8 mouse cellular contexts compared by ENCODE assay signal in genomic region chr11:98544890-98545677, GRCm38 (mm10). TPM values are rescaled to one million over a fixed set of nuclear protein-coding genes. Genes with fewer than 3 reads are reported as not detected.
A peak's percentile ranks its signal among the peaks of the same experiment; 100 is the strongest.
DNase-seq lines count a peak whose midpoint lies in the region; ATAC-seq and TF ChIP-seq lines count a peak whose summit lies in the region.

No protein-coding gene starts in this region.

- H3K27ac ChIP-seq in hindbrain, postnatal 0 days, result no peak overlapping the region
- no peak overlapping the region for H3K27ac ChIP-seq in neural tube, embryonic 13.5 days (replicated peaks)

- 5% methylated on average over 16 of the region's 16 CpGs for WGBS in lung, adult 2 months
- 4% methylated on average over 16 of the region's 16 CpGs for whole genome bisulfite sequencing in hindbrain, postnatal 0 days
- 2% methylated on average over 16 of the region's 16 CpGs for WGBS in neural tube, embryonic 13.5 days

- no peak for DNase-seq in lung, adult 2 months
- no peak for DNase-seq in lung, postnatal 25 days (ENCODE audit: low spot score)
- DNase-seq in embryo, embryonic 9.5 days (ENCODE audit: extremely low spot score), result peak; percentile 26
- DNase-seq in hindbrain, postnatal 0 days (ENCODE audit: low spot score), result no peak
- DNase-seq in kidney, adult 9 months, result no peak
- no peak for DNase-seq in ovary, postnatal 14 days (ENCODE audit: low spot score)

- no peak for ATAC-seq in hindbrain, postnatal 0 days
- ATAC-seq in neural tube, embryonic 13.5 days (ENCODE audit: low read depth), result no peak
- no peak for ATAC-seq in monocyte, adult 5-6 weeks (replicated peaks; ENCODE audit: insufficient number of reproducible peaks, low FRiP score, low TSS enrichment, poor library complexity, severe bottlenecking)

- TF ChIP-seq CTCF in lung, adult 2 months (IDR thresholded peaks at IDR 0.05; ENCODE audit: insufficient read depth, low read length), result no peak
- TF ChIP-seq CTCF in hindbrain, postnatal 0 days (IDR thresholded peaks at IDR 0.05; ENCODE audit: low read depth), result no peak

- no peaks in the 10 kb centered on the region for H3K36me3 ChIP-seq in hindbrain, postnatal 0 days (ENCODE audit: insufficient read depth, low read length)
- no peaks in the 10 kb centered on the region for H3K36me3 ChIP-seq in neural tube, embryonic 13.5 days

- no peak for TF ChIP-seq POLR2A in lung, adult 2 months (IDR thresholded peaks at IDR 0.05; ENCODE audit: borderline replicate concordance, extremely low read depth, low read depth, low read length)

- H3K4me2 ChIP-seq in hindbrain, postnatal 0 days (ENCODE audit: low read depth, low read length), result peak overlapping the region; percentile 79
- peak overlapping the region; percentile 79 for H3K4me2 ChIP-seq in neural tube, embryonic 13.5 days

- H3K4me1 ChIP-seq in lung, adult 2 months (ENCODE audit: control insufficient read depth, insufficient read depth, low read length), result no peaks in the 10 kb centered on the region
- H3K4me1 ChIP-seq in hindbrain, postnatal 0 days (ENCODE audit: insufficient read depth, low read length), result 0 out of 2 replicates have a peak, but pooled peaks cover 4% of the 10 kb centered on the region
- H3K4me1 ChIP-seq in neural tube, embryonic 13.5 days (replicated peaks), result peaks cover 8% of the 10 kb centered on the region

- H3K9me3 ChIP-seq in hindbrain, postnatal 0 days (ENCODE audit: low read length), result no peaks in the 10 kb centered on the region; the same call in 1 of the 2 replicates
- H3K9me3 ChIP-seq in neural tube, embryonic 13.5 days, result no peaks in the 10 kb centered on the region

- no peak overlapping the region for H3K9ac ChIP-seq in hindbrain, postnatal 0 days (replicated peaks; ENCODE audit: low read length)
- H3K9ac ChIP-seq in neural tube, embryonic 13.5 days, result peak overlapping the region; percentile 58

- peak overlapping the region; percentile 3 for H3K4me3 ChIP-seq in lung, adult 2 months (replicated peaks; ENCODE audit: extremely low read depth, low read depth, low read length)
- peak overlapping the region; percentile 46 for H3K4me3 ChIP-seq in hindbrain, postnatal 0 days (ENCODE audit: low read length)
- H3K4me3 ChIP-seq in neural tube, embryonic 13.5 days, result peak overlapping the region; percentile 44

- H3K27me3 ChIP-seq in hindbrain, postnatal 0 days (ENCODE audit: insufficient read depth, low read length), result peaks cover 49% of the 10 kb centered on the region
- H3K27me3 ChIP-seq in neural tube, embryonic 13.5 days, result peaks cover 88% of the 10 kb centered on the region

RNA-seq across cellular contexts. Expression of gene Ikzf3, which starts 0.7 kb away (rescaled TPM):
- polyA plus RNA-seq in lung, adult 2 months (2012; rRNA removed), result 6.4 and 10.1 TPM in 2 replicates
- not detected in 2 replicates for total RNA-seq in hindbrain, postnatal 0 days (2014; rRNA removed)
- 0.18 and 0.20 TPM in 2 replicates for polyA plus RNA-seq in hindbrain, postnatal 0 days (2015; fragmentation: Nextera tagmentation; extraction: Ambion mirVana)
- 0.31 TPM in 1 of 2 replicates, not detected in the other for polyA plus RNA-seq in neural tube, embryonic 13.5 days (2015; fragmentation: Nextera tagmentation; extraction: Ambion mirVana)
- total RNA-seq in monocyte, adult 5-6 weeks (2017), result 82.2 to 248 TPM (median 102 TPM) in 3 replicates

RNA-seq across cellular contexts. Expression of gene Zpbp2, which starts 5.8 kb away (rescaled TPM):
- 0.34 TPM in 1 of 2 replicates, not detected in the other for polyA plus RNA-seq in lung, adult 2 months (2012; rRNA removed)
- not detected in 2 replicates for total RNA-seq in hindbrain, postnatal 0 days (2014; rRNA removed)
- polyA plus RNA-seq in hindbrain, postnatal 0 days (2015; fragmentation: Nextera tagmentation; extraction: Ambion mirVana), result 0.42 and 0.45 TPM in 2 replicates
- polyA plus RNA-seq in neural tube, embryonic 13.5 days (2015; fragmentation: Nextera tagmentation; extraction: Ambion mirVana), result 0.23 TPM in 1 of 2 replicates, not detected in the other
- total RNA-seq in monocyte, adult 5-6 weeks (2017), result 1.0 to 3.5 TPM (median 2.2 TPM) in 3 replicates

RNA-seq across cellular contexts. Expression of gene Ormdl3, which starts 42.1 kb away (rescaled TPM):
- polyA plus RNA-seq in lung, adult 2 months (2012; rRNA removed), result 55.6 and 56.7 TPM in 2 replicates
- 103 and 112 TPM in 2 replicates for total RNA-seq in hindbrain, postnatal 0 days (2014; rRNA removed)
- polyA plus RNA-seq in hindbrain, postnatal 0 days (2015; fragmentation: Nextera tagmentation; extraction: Ambion mirVana), result 98.8 and 100 TPM in 2 replicates
- polyA plus RNA-seq in neural tube, embryonic 13.5 days (2015; fragmentation: Nextera tagmentation; extraction: Ambion mirVana), result 78.0 and 81.0 TPM in 2 replicates
- total RNA-seq in monocyte, adult 5-6 weeks (2017), result 10.6 to 34.4 TPM (median 16.6 TPM) in 3 replicates

RNA-seq across cellular contexts. Expression of gene Lrrc3c, which starts 53.0 kb away (rescaled TPM):
- polyA plus RNA-seq in lung, adult 2 months (2012; rRNA removed), result not detected in 2 replicates
- total RNA-seq in hindbrain, postnatal 0 days (2014; rRNA removed), result not detected in 2 replicates
- polyA plus RNA-seq in hindbrain, postnatal 0 days (2015; fragmentation: Nextera tagmentation; extraction: Ambion mirVana), result not detected in 2 replicates
- polyA plus RNA-seq in neural tube, embryonic 13.5 days (2015; fragmentation: Nextera tagmentation; extraction: Ambion mirVana), result not detected in 2 replicates
- not detected in 3 replicates for total RNA-seq in monocyte, adult 5-6 weeks (2017)
